Mouse (Mus musculus): ENCODE data around the gene Dcst2. TPM values are rescaled to one million over a fixed set of nuclear protein-coding genes. Genes with fewer than 3 reads are reported as not detected.

The Dcst2 gene
- polyA plus RNA-seq, 1 experiment from 2014 or later, result 0.10 TPM

DNA sequence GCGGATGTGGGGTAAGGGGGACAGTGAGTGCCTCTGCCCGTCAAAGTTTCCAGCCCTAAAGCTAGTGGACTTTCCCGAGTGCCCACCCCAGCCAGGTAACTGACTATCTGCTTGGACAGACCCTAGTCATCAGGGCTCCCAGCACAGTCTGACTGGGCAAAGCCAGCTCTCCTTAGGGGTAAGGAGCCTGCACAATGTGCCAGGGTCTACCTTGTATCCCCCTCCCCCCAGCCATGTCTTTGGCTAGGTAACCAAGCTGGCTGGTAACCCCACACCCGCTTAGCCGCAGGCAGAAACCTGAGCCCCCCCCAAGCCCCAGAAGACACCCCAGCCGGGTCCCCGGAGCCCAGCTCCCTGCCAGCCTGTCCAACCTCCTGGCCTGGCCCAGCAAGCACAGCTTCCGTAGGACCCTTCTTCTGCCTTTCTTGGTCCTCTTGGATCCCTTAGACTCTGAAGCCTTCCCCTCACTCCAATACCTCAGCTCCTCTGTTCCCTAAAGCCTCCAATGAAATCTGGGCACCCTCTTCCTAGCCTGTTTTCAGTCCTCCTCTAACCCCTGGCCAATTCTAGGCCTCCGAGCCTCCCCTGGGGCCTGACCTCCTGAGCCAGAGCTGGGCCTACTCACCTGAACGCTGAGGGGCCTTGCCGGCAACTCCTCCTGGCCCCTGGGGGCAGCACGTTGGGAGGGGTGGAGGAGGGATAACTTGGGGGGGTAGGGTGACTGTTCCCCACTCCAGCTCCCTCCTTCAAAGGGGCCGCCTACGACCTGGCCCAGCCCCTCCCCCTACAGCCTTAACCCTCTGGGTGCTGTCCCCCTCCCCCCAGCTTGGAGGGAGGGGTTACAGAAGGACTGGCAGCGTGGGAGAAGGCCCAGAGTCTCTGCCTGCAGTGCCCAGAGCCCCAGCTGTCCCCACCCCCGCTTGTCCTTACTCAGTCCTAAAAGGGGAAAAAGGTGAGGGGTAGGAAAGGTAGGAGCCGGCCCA, 25.0 kb downstream of the Dcst2 start:
- WGBS, result 59% methylated on average over 17 of the region's 17 CpGs
- Histone ChIP-seq H3K36me3 (ENCODE audit: control insufficient read depth, insufficient read depth, low read length) (no peaks in the 10 kb centered on the region; the same call in 1 of the 2 replicates), H3K4me3 (ENCODE audit: low read depth, low read length) (peak overlapping the region; percentile 1; the same call in 1 of the 2 replicates), H3K4me2 (peak overlapping the region; percentile 30), H3K9ac (ENCODE audit: low read depth, low read length) (no peak overlapping the region), H3K27me3 (replicated peaks; ENCODE audit: control insufficient read depth, insufficient read depth, low read length) (no peaks in the 10 kb centered on the region; the same call in 1 of the 2 replicates), H3K9me3 (ENCODE audit: control insufficient read depth, low read length) (no peaks in the 10 kb centered on the region), H3K27ac (ENCODE audit: low read depth, low read length) (no peak overlapping the region), H3K4me1 (replicated peaks; ENCODE audit: control insufficient read depth, insufficient read depth, low read length) (peaks cover 43% of the 10 kb centered on the region)
- ATAC-seq (replicated peaks; ENCODE audit: low FRiP score) (no peak), DNase-seq (ENCODE audit: low spot score) (no peak)

DNA sequence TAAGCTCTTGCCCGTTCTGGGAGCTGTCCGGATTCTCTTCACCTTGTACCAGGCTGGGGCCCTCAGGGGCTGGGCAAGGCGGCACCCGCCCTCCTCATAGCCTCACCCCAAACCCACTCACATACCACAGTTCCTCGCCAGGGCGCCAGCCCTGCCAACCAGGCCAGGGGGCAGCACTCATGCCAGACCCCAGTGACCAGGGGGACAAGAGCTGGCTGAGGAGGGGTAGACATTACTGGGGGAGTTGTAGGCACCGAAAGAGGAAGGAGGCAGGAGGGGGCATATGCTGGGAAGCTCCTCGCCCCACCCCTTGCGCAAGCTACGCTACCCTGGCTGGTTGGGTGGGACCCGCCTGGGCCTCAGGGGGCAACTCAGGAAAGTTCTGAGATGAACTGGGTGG, 25.9 kb downstream of the Dcst2 start:
- H3K9me3 ChIP-seq (ENCODE audit: control insufficient read depth, low read length), result no peaks in the 10 kb centered on the region
- ATAC-seq (replicated peaks; ENCODE audit: low FRiP score) (no peak), DNase-seq (ENCODE audit: low spot score) (no peak)
- H3K36me3 ChIP-seq (ENCODE audit: control insufficient read depth, insufficient read depth, low read length), result no peaks in the 10 kb centered on the region; the same call in 1 of the 2 replicates
- H3K9ac ChIP-seq (ENCODE audit: low read depth, low read length), result no peak overlapping the region
- H3K4me2 ChIP-seq, result peak overlapping the region; percentile 28; the same call in 1 of the 2 replicates
- peaks cover 50% of the 10 kb centered on the region for H3K4me1 ChIP-seq (replicated peaks; ENCODE audit: control insufficient read depth, insufficient read depth, low read length)
- H3K4me3 ChIP-seq (ENCODE audit: low read depth, low read length), result peak overlapping the region; percentile 1; the same call in 1 of the 2 replicates
- no peaks in the 10 kb centered on the region; the same call in 1 of the 2 replicates for H3K27me3 ChIP-seq (replicated peaks; ENCODE audit: control insufficient read depth, insufficient read depth, low read length)
- 71% methylated on average over 11 of the region's 11 CpGs for WGBS
- H3K27ac ChIP-seq (ENCODE audit: low read depth, low read length), result no peak overlapping the region

DNA sequence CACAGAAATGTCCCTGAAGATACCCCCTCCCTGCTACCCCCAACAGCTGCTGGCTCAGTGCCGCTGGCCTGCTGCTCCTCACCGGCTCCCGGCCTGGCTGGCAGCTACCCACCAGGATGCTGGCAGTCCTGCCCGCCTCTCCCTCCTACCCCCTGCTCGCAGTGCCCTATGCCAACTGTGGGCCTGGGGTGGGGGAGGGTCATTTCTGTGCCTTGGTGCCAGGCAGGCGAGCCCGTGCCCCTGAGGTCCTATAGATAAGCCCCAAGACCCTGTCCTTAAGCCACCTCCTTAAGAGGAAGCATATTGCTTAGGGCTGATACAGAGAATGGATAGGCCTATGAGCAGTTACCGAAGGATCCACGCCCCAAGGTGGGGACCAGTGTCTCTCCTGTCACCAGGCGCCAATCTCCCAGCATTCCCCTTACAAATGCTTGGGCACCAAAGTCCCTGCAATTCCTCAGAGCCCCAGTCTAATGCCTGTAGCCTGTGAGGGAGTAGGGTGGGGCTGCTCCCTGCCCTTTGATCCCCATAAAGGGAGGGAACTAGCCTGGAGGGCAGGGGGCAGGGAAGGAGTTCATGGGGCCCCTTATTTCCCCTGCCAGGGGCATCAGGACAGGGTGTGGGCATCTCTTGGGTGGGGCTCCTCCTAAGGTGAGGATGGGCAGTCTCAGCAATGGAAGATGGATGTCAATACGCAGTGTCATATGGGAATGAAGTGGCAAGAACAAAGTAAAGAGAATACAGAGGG, 26.5 kb downstream of the Dcst2 start:
- Histone ChIP-seq H3K36me3 (ENCODE audit: control insufficient read depth, insufficient read depth, low read length) (no peaks in the 10 kb centered on the region; the same call in 1 of the 2 replicates), H3K9me3 (ENCODE audit: control insufficient read depth, low read length) (no peaks in the 10 kb centered on the region), H3K4me3 (ENCODE audit: low read depth, low read length) (no peak overlapping the region), H3K27ac (ENCODE audit: low read depth, low read length) (no peak overlapping the region), H3K27me3 (replicated peaks; ENCODE audit: control insufficient read depth, insufficient read depth, low read length) (no peaks in the 10 kb centered on the region; the same call in 1 of the 2 replicates), H3K4me1 (replicated peaks; ENCODE audit: control insufficient read depth, insufficient read depth, low read length) (peaks cover 54% of the 10 kb centered on the region), H3K9ac (ENCODE audit: low read depth, low read length) (0 out of 2 replicates have a peak overlapping the region, but pooled peaks have one; percentile 11), H3K4me2 (peak overlapping the region; percentile 28; the same call in 1 of the 2 replicates)
- WGBS, result 61% methylated on average over 11 of the region's 11 CpGs
- ATAC-seq (replicated peaks; ENCODE audit: low FRiP score) (no peak), DNase-seq (ENCODE audit: low spot score) (no peak)

DNA sequence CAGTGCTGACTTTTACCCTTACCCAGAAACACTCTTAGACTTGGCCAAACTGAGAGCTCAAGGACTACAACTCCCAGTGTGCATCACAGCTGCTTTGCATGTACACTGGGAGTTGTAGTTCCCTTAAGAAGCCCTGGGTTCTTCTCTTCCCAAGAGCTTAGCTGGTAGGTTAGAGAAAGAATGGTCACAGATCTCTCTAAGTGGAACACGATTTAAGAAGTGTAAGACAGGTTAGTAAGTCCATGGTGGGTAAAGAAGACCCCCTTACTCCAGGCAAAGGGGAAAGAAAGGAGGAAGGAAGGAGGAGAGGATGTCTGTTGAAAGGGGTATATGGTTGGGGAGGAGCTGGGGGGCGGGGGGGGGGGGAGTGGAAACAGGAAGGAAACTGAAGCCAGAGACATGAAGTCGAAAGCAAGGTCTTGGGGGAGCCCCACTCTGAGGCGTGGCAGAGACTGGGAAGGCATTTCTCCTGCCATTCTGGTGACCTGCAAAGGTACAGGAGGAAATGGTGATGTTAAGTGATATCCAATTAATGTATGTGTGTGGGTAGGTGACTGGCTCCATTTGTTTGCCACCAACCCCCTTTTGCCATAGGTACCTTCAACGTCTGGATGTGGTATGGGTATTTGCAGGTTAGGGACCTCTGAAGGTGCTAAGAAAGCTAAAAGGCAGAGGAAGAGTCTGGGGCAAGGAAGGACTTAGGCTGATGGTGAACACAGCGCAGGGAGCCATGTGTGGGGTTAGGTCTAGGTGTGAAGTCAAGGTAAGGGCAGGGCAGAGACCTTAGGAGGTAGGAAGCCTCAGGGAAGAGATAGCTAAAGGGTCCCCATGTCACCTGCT, 27.3 kb downstream of the Dcst2 start:
- 47% methylated on average over 6 of the region's 6 CpGs for WGBS
- no peak overlapping the region for H3K27ac ChIP-seq (ENCODE audit: low read depth, low read length)
- H3K4me3 ChIP-seq (ENCODE audit: low read depth, low read length), result no peak overlapping the region
- ATAC-seq (replicated peaks; ENCODE audit: low FRiP score) (no peak), DNase-seq (ENCODE audit: low spot score) (no peak)
- H3K4me1 ChIP-seq (replicated peaks; ENCODE audit: control insufficient read depth, insufficient read depth, low read length), result peaks cover 57% of the 10 kb centered on the region
- no peaks in the 10 kb centered on the region for H3K9me3 ChIP-seq (ENCODE audit: control insufficient read depth, low read length)
- no peaks in the 10 kb centered on the region; the same call in 1 of the 2 replicates for H3K27me3 ChIP-seq (replicated peaks; ENCODE audit: control insufficient read depth, insufficient read depth, low read length)
- H3K36me3 ChIP-seq (ENCODE audit: control insufficient read depth, insufficient read depth, low read length), result no peaks in the 10 kb centered on the region; the same call in 1 of the 2 replicates
- no peak overlapping the region for H3K4me2 ChIP-seq
- H3K9ac ChIP-seq (ENCODE audit: low read depth, low read length), result no peak overlapping the region

DNA sequence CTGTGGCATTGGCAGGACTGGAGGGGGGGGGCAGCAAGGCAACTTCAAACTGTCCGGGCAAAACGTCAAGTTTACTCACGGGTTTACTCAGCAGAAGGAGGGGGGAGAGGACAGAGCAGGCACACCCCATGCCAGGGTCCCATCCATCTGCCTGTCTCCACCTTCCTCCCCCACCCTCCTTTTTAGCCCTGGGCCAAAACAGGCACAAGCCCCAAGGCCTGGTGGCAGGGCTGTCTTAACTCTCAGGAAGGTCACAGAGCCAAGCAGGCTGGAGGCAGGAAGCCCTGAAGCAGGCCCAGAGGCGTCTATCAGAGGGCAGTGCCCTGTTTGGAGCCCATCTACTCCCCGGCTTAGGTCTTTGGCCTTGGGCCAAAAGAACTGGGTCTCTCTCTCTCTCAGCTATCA, 28.3 kb downstream of the Dcst2 start:
- no peak overlapping the region for H3K4me3 ChIP-seq (ENCODE audit: low read depth, low read length)
- 42% methylated on average over 5 of the region's 5 CpGs for WGBS
- ATAC-seq (replicated peaks; ENCODE audit: low FRiP score) (no peak), DNase-seq (ENCODE audit: low spot score) (no peak)
- H3K27ac ChIP-seq (ENCODE audit: low read depth, low read length), result no peak overlapping the region
- H3K4me2 ChIP-seq, result no peak overlapping the region; the same call in 1 of the 2 replicates
- no peaks in the 10 kb centered on the region for H3K9me3 ChIP-seq (ENCODE audit: control insufficient read depth, low read length)
- H3K27me3 ChIP-seq (replicated peaks; ENCODE audit: control insufficient read depth, insufficient read depth, low read length), result no peaks in the 10 kb centered on the region; the same call in 1 of the 2 replicates
- H3K9ac ChIP-seq (ENCODE audit: low read depth, low read length), result no peak overlapping the region
- H3K36me3 ChIP-seq (ENCODE audit: control insufficient read depth, insufficient read depth, low read length), result no peaks in the 10 kb centered on the region; the same call in 1 of the 2 replicates
- H3K4me1 ChIP-seq (replicated peaks; ENCODE audit: control insufficient read depth, insufficient read depth, low read length), result peaks cover 57% of the 10 kb centered on the region

DNA sequence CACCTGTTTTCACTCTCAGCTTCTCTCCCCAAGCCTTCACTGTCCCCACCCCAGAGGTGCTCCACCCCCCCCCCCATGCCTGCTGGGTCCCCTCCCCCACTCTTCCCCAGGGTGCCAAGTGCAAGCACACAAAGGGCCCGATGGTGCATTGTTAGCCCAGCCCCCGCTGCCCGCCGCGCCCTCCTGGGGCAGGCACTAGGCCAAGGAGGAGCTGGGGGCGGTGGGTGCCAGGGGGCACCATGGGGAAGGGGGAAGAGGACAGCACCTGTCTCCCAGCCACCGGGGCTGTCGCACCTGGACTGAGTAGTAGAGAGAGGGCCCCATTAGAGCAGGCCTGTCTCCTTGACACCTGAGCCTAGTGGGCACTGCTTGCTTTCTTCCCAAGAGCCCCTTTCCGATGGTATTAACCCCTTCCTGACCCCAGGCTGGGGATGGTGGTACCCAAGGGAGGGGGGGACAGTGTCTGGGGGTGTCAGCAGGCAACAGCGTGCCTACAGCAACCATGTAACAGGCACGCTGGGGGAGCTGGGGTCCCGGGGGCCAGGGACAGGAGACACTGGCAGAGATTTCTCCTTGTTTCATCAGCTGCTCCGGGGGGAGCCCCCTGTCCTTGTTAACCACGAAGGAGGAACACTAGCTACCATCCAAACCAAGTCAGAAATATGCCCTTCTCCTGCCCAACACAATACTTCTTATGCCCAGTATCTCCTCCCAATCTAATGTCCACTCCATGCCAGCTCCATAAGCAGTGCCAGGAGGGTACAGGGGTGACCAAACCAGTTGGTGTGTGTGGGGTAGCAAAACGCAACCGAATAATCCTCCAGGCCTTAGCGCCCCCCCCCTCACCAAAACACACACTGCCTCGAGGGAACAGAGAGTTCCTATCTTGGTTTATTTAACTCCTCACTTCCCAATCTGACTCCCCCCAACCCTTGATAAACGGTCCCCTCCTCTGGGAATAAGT, 29.2 kb downstream of the Dcst2 start:
- Histone ChIP-seq H3K27ac (ENCODE audit: low read depth, low read length) (peak overlapping the region; percentile 43; the same call in 1 of the 2 replicates), H3K4me3 (ENCODE audit: low read depth, low read length) (peak overlapping the region; percentile 64), H3K27me3 (replicated peaks; ENCODE audit: control insufficient read depth, insufficient read depth, low read length) (no peaks in the 10 kb centered on the region; the same call in 1 of the 2 replicates), H3K36me3 (ENCODE audit: control insufficient read depth, insufficient read depth, low read length) (no peaks in the 10 kb centered on the region; the same call in 1 of the 2 replicates), H3K9me3 (ENCODE audit: control insufficient read depth, low read length) (no peaks in the 10 kb centered on the region), H3K4me2 (peak overlapping the region; percentile 99), H3K9ac (ENCODE audit: low read depth, low read length) (peak overlapping the region; percentile 61), H3K4me1 (replicated peaks; ENCODE audit: control insufficient read depth, insufficient read depth, low read length) (peaks cover 50% of the 10 kb centered on the region)
- ATAC-seq (replicated peaks; ENCODE audit: low FRiP score), result no peak
- DNase-seq (ENCODE audit: low spot score), result no peak
- WGBS, result 24% methylated on average over 19 of the region's 19 CpGs

All from liver, embryonic 11.5 days (tissue).